Comparison of ENCODE assay signal across 21 mouse cellular contexts in the genomic region with DNA sequence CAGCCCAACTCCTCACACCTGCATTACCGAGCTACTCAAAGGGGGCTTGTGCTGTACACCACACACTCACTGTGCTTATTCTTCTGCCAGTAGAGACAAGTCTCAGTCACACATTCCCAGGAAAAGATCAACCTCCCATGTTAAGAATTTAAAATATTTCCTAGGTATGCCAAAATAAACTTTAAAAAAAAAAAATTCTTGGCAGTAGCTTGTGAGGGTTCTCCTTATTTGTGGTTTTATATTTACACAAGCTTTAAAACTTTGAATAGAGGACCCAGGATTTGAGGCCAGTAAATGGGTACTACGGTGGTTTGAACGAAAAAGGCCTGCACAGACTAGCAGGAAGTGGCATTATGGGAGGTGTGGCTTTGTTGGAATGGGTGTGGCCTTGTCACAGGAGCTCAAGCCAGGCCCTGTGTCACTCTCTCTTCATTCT. TPM values are rescaled to one million over a fixed set of nuclear protein-coding genes. Genes with fewer than 3 reads are reported as not detected.
DNase-seq lines count a peak whose midpoint lies in the region; ATAC-seq and TF ChIP-seq lines count a peak whose summit lies in the region.
"Had no signal": no experiment of that assay in that cellular context is flagged by ENCODE, and none has a peak within 500 bp of the region (broad histone marks: within the 10 kb centered on the region; RNA-seq: fewer than 3 reads in every experiment).

No protein-coding gene starts in this region.

- H3K4me2 ChIP-seq in kidney, embryonic 16.5 days (replicated peaks; ENCODE audit: low read depth, low read length) = no peak overlapping the region
- no peak overlapping the region for H3K4me2 ChIP-seq in lung, postnatal 0 days (replicated peaks; ENCODE audit: low read depth, low read length)
- H3K4me2 ChIP-seq: heart, embryonic 11.5 days; midbrain, embryonic 13.5 days had no signal

- H3K27me3 ChIP-seq in kidney, adult 2 months (replicated peaks; ENCODE audit: control insufficient read depth, insufficient read depth, low read length) = no peaks in the 10 kb centered on the region
- H3K27me3 ChIP-seq in kidney, embryonic 16.5 days (ENCODE audit: insufficient read depth, low read length) = no peaks in the 10 kb centered on the region
- no peaks in the 10 kb centered on the region for H3K27me3 ChIP-seq in lung, postnatal 0 days (replicated peaks; ENCODE audit: insufficient read depth, low read length)
- H3K27me3 ChIP-seq in cerebellum, adult 2 months (ENCODE audit: control insufficient read depth, insufficient read depth, low read length) = no peaks in the 10 kb centered on the region
- H3K27me3 ChIP-seq: midbrain, embryonic 13.5 days had no signal

- no peak overlapping the region for H3K4me3 ChIP-seq in kidney, adult 2 months (ENCODE audit: insufficient read depth, low read depth, low read length)
- no peak overlapping the region for H3K4me3 ChIP-seq in kidney, embryonic 16.5 days (ENCODE audit: low read length)
- H3K4me3 ChIP-seq in lung, postnatal 0 days (ENCODE audit: low read depth, low read length) = no peak overlapping the region
- no peak overlapping the region for H3K4me3 ChIP-seq in cerebellum, adult 2 months (replicated peaks; ENCODE audit: insufficient read depth, low read depth, low read length)
- H3K4me3 ChIP-seq: midbrain, embryonic 13.5 days; myocyte had no signal

- peak; percentile 67 for DNase-seq in kidney, adult 2 months
- DNase-seq in lung, postnatal 0 days (ENCODE audit: low spot score) = peak; percentile 57
- no peak for DNase-seq in lung, postnatal 14 days
- DNase-seq in adrenal gland, postnatal 25 days = no peak
- DNase-seq in cerebellum, adult 2 months = no peak
- no peak for DNase-seq in frontal cortex, adult 2 months (ENCODE audit: extremely low spot score in 1 of 2, low spot score in 1 of 2)
- DNase-seq: cerebellum, adult 9-10 months; embryo, embryonic 11 days; gastrocnemius, postnatal 25 days; heart, postnatal 36 days; layer of hippocampus, postnatal 36 days; left cerebral cortex, postnatal 4 days had no signal

- 26% methylated on average over 3 of the region's 3 CpGs for WGBS in kidney, adult 2 months
- WGBS in kidney, embryonic 16.5 days = 77% methylated on average over 3 of the region's 3 CpGs
- WGBS in lung, postnatal 0 days = 51% methylated on average over 3 of the region's 3 CpGs
- WGBS in cerebellum, adult 2 months = 98% methylated on average over 3 of the region's 3 CpGs

- no peak for ATAC-seq in kidney, embryonic 16.5 days (ENCODE audit: low FRiP score, low TSS enrichment)
- peak; percentile 57 for ATAC-seq in lung, postnatal 0 days
- ATAC-seq in erythroblast, adult 5-6 weeks (replicated peaks; ENCODE audit: low FRiP score, poor library complexity, severe bottlenecking) = peak; percentile 51; the same call in 1 of the 2 replicates
- ATAC-seq: CD4-positive, CD25-positive, alpha-beta regulatory T cell, adult 4 months; hindbrain, postnatal 0 days; midbrain, embryonic 13.5 days had no signal

- TF ChIP-seq POLR2A in kidney, adult 2 months (IDR thresholded peaks at IDR 0.05; ENCODE audit: low read depth, low read length) = no peak
- no peak for TF ChIP-seq POLR2A in cerebellum, adult 2 months (IDR thresholded peaks at IDR 0.05; ENCODE audit: borderline replicate concordance, insufficient read depth, low read length)

- H3K9me3 ChIP-seq in kidney, embryonic 16.5 days (ENCODE audit: low read length) = peaks cover 3% of the 10 kb centered on the region; the same call in 1 of the 2 replicates
- H3K9me3 ChIP-seq in lung, postnatal 0 days (ENCODE audit: low read length) = no peaks in the 10 kb centered on the region

- no peak for TF ChIP-seq CTCF in kidney, adult 2 months (conservative IDR thresholded peaks at IDR 0.05; ENCODE audit: insufficient read depth, insufficient read length, low read depth, low read length)
- TF ChIP-seq CTCF in lung, postnatal 0 days (IDR thresholded peaks at IDR 0.05) = no peak
- no peak for TF ChIP-seq CTCF in cerebellum, adult 2 months (IDR thresholded peaks at IDR 0.05; ENCODE audit: borderline replicate concordance, insufficient read depth, low read depth, low read length)

- peak; percentile 73; the same call in 1 of the 2 replicates for TF ChIP-seq EP300 in lung, postnatal 0 days (IDR thresholded peaks at IDR 0.05)

- no peak overlapping the region for H3K9ac ChIP-seq in kidney, embryonic 16.5 days (replicated peaks; ENCODE audit: low read length)
- H3K9ac ChIP-seq in lung, postnatal 0 days (replicated peaks; ENCODE audit: low read depth) = no peak overlapping the region
- H3K9ac ChIP-seq: midbrain, embryonic 13.5 days had no signal

- H3K4me1 ChIP-seq in kidney, adult 2 months (ENCODE audit: control insufficient read depth, insufficient read depth, low read length) = peaks cover 8% of the 10 kb centered on the region; the same call in 1 of the 2 replicates
- H3K4me1 ChIP-seq in kidney, embryonic 16.5 days (ENCODE audit: insufficient read depth, low read length) = peaks cover 7% of the 10 kb centered on the region; the same call in 1 of the 2 replicates
- no peaks in the 10 kb centered on the region for H3K4me1 ChIP-seq in lung, postnatal 0 days (ENCODE audit: insufficient read depth, low read depth, low read length)
- H3K4me1 ChIP-seq in cerebellum, adult 2 months (ENCODE audit: control insufficient read depth, insufficient read depth, low read length) = no peaks in the 10 kb centered on the region

- peak overlapping the region; percentile 51 for H3K27ac ChIP-seq in kidney, adult 2 months (ENCODE audit: insufficient read depth, low read depth, low read length)
- H3K27ac ChIP-seq in kidney, embryonic 16.5 days (ENCODE audit: low read length) = no peak overlapping the region
- H3K27ac ChIP-seq in lung, postnatal 0 days (ENCODE audit: low read length) = no peak overlapping the region
- H3K27ac ChIP-seq in cerebellum, adult 2 months (ENCODE audit: insufficient read depth, low read length) = no peak overlapping the region
- H3K27ac ChIP-seq: hindbrain, postnatal 0 days; midbrain, embryonic 13.5 days had no signal

- no peaks in the 10 kb centered on the region for H3K36me3 ChIP-seq in kidney, adult 2 months (ENCODE audit: control insufficient read depth, insufficient read depth, low read length)
- no peaks in the 10 kb centered on the region for H3K36me3 ChIP-seq in kidney, embryonic 16.5 days (ENCODE audit: insufficient read depth, low read length)
- no peaks in the 10 kb centered on the region for H3K36me3 ChIP-seq in lung, postnatal 0 days (ENCODE audit: insufficient read depth, low read length)
- H3K36me3 ChIP-seq: midbrain, embryonic 13.5 days had no signal

RNA-seq across cellular contexts. Expression of a gene that starts 7.4 kb away (rescaled TPM):
- polyA plus RNA-seq in kidney, adult 2 months (2012; rRNA removed) = 6.6 and 7.5 TPM in 2 replicates
- polyA plus RNA-seq in kidney, embryonic 16.5 days (2015; fragmentation: Nextera tagmentation; extraction: Ambion mirVana) = 10.0 and 12.9 TPM in 2 replicates
- polyA plus RNA-seq in lung, postnatal 0 days (2015; fragmentation: Nextera tagmentation; extraction: Ambion mirVana) = 4.3 and 5.0 TPM in 2 replicates
- 4.0 and 4.6 TPM in 2 replicates for total RNA-seq in erythroblast, adult 5-6 weeks (2015; ENCODE audit: low replicate concordance)
- total RNA-seq in erythroblast, adult 5-6 weeks (2017; ENCODE audit: low replicate concordance) = 9.1 and 10.4 TPM in 2 replicates
- 7.4 and 8.1 TPM in 2 replicates for total RNA-seq in adrenal gland, postnatal 25 days (2021)
- polyA plus RNA-seq in cerebellum, adult 2 months (2012; rRNA removed) = 41.0 and 41.7 TPM in 2 replicates
- polyA plus RNA-seq in frontal cortex, adult 2 months (2012; rRNA removed) = 38.1 and 38.2 TPM in 2 replicates

RNA-seq across cellular contexts. Expression of a gene that starts 58.4 kb away (rescaled TPM):
- polyA plus RNA-seq in kidney, adult 2 months (2012; rRNA removed) = not detected in 2 replicates
- polyA plus RNA-seq in kidney, embryonic 16.5 days (2015; fragmentation: Nextera tagmentation; extraction: Ambion mirVana) = 0.42 TPM in 1 of 2 replicates, not detected in the other
- polyA plus RNA-seq in lung, postnatal 0 days (2015; fragmentation: Nextera tagmentation; extraction: Ambion mirVana) = 0.78 and 1.2 TPM in 2 replicates
- 1.9 TPM in 1 of 2 replicates, not detected in the other for total RNA-seq in erythroblast, adult 5-6 weeks (2015; ENCODE audit: low replicate concordance)
- total RNA-seq in erythroblast, adult 5-6 weeks (2017; ENCODE audit: low replicate concordance) = 14.2 TPM in 1 of 2 replicates, not detected in the other
- 6.7 and 7.4 TPM in 2 replicates for total RNA-seq in adrenal gland, postnatal 25 days (2021)
- not detected in 2 replicates for polyA plus RNA-seq in cerebellum, adult 2 months (2012; rRNA removed)
- polyA plus RNA-seq in frontal cortex, adult 2 months (2012; rRNA removed) = not detected in 2 replicates
- total RNA-seq: hindbrain, postnatal 0 days had no signal
- polyA plus RNA-seq: heart, embryonic 11.5 days; small intestine, adult 2 months; stomach, embryonic 14.5 days had no signal

Comparison
In these comparisons a context has a peak if more than half of its experiments do, and no peak if none do; other contexts are left out.
1. DNase-seq: peak in kidney, adult 2 months (single experiment) and lung, postnatal 0 days (single experiment); none in lung, postnatal 14 days (single experiment), adrenal gland, postnatal 25 days (single experiment), cerebellum, adult 2 months (0 of 2) and frontal cortex, adult 2 months (0 of 2).